Mouse (Mus musculus) lung, postnatal 4 days (tissue): Measurements from ENCODE around the gene Rbm38.

Experiments used
- DNase-seq, 2 experiments: peaks; one replicate each; pipeline ENCODE4 v3.0.0; 2021

Rbm38 gene

DNA sequence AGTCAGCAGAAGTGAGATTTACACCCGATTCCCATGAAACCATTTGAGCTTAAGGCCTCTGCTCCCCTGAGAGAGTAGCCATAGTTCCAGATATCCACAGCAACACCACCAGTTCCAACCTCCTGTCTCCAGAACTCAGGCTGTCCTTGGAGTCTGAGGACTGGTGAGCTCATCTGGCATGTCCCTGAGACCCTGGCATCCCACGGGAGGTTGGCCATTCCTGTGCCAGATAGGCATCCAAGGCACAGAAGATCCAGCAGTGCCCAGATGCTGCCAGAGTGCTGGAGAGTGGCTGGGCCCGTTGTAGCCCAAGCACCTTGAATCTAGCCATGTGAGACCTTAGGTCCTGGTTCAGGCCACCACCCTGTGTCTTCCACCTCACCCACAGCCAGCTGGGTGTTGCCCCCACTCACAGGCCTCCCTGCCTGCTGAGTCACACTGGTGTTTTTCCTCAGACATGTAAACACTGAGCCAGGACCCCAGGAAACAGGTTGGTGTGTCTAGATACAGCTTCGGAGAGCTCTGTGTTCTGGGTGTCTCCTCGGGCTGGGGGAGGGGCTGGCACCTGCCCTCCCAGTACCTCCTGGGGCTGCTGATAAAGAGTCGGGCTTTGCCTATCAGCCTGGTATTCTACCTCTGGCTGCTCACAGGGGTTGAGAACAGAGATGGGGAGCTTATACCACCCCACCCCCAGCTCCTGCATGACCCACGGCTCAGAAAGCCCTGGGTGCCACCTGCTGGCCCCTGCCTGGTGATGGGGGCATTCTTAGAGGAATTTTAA lies 17.7 kb downstream of the Rbm38 start:
- DNase-seq = no peak

DNA sequence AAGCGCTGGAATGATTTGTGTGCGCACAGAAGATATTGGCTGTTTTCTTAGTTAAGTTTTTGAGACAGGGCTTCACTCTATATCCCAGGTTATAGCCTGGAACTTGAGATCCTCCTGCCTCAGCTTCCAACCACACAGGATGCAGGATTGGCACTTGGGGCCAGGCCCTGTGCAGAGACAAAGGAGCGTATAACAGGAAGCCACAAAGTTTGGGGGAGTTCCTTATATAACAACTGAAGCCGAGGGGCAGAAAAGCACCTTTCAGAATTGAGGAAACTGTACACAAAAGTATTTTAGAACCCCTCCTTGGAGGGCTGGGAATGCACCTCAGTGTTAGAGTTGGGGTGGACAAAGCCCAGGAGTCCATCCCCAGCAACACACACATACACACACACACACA lies 18.7 kb downstream of the Rbm38 start:
- no peak for DNase-seq

DNA sequence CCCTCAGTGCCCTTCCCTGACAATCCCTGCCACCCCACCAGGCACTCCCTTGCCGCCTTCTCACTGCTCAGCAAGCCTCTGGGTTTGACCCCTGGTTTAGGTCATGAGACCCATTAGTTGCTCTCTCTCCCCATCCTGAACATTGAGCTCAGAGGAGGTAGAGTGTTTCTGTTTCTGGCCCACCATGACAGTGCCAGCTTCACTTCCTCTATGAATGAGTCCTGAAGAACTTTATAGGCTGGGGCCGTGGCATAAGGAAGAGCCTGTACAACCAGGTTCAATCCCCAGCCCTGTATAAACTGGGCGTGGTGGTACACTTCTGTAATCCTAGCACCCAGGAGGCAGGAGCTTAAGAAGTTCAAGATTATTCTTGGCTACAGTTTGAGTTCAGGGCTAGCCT lies 20.5 kb downstream of the Rbm38 start:
- DNase-seq = no peak

DNA sequence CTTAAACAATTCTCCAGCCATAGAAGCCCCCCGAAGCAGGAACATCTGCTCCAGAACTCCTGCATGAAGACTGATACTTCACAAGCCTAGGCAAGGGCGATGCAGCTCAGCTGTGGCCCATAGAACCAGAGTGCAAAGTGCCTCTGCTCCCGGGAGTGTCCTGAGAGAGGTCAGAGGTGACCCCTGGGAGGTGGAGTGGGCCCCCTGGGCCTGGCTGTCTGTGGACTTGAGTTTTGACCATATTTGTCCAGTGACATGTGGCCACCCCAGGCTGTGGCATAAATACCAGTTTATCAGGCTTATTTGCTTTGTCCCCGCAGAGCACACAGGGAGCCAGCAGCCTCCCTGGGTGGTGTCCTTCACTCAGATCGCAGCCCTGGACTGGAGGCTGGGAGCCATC lies 20.9 kb downstream of the Rbm38 start:
- no peak for DNase-seq

DNA sequence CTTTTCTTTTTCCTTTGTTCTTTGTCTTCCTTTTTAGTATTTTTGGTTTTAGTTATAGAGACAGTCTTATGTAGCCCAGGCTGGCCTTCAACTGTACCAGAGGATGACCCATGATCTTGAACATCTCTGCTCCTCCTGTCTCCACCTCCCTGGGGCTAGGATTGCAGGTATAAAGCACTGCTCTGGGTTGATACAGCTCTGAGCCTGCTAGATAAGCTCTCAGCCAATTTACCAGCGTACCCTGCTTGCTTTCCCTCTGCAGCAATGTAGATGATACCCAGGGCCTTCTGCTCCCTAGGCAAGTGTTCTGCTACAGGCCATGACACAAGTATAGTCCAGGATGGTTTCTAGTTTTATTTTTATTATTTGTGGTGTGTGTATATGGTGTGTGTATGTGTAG lies 21.6 kb downstream of the Rbm38 start:
- DNase-seq = no peak

DNA sequence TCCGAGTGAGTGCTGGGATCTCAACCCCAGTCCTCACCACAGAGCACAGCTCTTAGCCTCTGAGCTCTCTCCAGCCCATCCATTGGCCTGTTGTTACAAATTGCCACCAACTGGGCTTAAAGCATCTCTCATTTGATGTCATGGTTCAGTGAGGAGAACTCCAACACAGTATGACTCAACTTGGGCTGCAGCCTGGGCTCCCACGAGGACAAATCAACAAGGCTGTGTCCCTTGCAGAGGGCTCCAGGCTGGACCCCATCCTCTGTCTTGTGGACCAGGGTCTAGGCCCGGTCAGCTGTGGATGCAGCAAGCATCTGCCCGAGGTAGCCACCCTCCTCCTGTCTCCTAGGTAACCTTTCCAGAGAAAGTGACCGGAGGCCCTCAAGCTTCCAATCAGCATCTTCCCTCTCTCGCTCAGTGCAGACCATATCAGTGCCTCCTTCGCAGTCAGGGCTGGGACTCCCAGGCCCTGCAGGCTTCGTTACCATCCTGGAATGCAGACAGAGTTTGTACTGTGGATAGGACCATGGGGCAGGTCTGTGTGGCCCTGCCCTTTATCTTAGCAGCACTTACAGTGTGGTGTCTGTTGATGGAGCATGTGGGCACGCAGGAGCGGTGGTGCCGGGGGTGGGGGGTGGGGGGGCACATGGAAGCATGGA lies 22.3 kb downstream of the Rbm38 start:
- DNase-seq = no peak

DNA sequence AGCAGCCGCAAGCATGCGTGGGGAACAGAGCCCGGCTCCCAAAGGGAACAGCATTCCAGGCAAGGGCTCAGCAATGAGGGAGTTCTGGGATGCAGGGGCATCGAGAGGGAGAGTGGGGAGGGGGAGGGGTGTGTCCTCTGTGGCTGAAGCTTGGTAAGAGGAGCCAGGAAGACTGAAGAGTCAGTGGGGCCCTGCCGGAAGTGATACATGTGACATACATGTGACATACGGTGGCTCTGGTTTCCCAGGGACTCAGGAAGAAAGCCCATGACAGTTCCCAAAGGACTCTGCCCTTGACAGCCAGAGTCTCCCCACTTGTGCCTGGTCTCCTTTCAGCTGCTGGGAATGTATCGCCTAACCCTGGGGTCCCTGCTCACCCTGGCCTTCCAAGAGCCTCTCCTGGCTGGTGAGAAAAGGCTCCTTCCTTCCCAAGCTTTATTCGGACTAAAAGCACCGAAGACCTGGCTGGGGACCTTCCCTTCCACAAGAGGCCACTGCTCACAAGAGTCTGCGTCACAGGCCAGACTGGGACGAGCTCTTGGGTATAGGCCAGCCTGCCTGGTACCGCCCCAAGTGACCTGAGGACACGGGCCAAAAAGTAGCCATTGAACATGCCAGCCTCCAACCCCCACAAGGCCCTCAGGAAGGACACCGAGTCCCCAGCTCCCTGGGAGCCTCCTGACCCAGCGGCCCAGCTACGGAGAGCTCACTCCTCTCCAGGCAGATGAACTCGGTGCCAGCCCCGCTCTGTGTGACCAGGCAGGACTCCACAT lies 24.1 kb downstream of the Rbm38 start:
- DNase-seq = no peak

DNA sequence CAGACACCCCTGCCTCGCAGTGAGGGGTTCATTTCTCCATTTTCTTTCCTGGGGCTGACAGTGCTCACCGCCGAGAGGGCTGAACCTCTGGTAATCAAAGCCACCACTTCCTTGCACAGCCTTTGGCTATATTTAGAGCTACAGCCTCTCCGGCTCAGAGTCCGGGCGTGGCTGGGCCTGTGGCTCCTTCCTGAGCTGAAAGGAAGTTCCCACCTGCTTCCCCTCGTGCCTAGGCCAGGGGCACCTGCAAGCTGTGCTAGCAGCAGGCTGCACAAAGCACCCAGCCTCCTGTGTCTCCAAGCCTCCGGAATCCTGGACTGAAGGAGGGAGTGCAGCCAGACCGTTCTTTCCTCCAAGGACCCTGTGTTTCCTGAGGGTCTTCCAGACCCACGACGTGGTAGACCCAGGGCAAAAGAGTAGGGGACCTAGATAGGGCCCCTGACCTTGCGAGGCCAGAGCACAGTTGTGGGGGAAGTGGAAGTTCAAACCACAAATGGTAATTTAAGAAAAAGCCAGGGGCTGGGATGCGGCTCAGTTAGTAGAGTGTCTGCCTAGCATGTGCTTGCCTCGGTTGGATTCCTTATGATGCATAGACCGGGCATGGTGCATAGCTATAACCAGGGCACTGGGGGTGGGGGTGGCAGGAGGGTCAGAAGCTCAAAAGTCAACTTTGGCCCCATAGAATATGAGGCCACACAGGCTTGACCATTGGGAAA lies 26.4 kb downstream of the Rbm38 start:
- DNase-seq = peak; percentile 55 to 70

DNA sequence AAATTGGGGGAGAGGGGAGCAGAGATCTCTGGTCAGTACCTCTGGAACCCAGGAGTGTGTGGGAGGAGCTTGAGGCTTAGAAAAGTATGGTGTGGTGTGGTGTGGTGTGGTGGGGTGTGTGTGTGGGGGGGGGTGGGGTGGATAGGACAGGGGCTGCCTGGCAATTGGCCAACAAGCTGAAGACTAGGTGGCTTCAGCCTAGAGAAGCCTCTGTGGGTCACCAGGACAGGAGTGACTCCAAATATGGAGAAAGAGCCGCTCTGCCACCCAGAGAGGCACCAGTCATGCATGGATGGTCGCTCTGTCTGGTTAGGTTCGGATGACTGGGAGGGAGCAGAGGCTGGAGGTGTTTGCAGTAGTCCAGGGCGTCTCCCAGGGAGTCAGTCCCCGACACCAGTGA lies 27.2 kb downstream of the Rbm38 start:
- DNase-seq = no peak

DNA sequence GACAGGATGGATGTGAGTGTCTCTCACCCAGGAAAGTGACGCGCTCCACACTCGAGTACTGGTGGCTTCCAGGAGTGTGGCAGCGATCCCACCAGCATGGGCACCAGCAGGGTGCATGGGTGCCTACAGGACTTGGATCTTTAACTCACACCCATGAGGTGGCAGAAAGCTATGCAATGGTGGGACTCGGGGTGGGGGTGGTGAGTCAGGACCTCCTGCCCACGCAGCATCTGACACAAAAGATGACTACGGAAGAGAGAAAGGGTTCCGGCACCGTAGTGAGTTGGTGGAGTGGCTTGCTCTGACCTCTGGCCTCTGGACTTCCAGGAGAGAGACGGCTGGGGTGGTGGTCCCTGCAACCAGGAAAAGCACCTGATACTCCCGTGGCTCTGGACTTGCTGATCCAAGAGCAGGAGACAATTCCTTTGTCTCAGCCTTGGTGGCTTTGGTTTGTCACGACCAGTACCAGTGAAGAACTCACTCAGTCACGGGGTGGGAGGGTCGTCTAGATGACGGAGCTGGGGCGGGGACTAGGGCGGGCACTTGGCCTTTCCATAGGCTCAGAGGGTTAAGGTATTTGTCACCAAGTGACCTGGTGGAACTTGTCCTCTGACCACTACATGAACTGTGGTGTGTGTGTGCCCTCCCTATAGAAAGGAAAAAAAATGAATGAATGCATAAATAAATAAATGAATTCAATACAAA lies 27.9 kb downstream of the Rbm38 start:
- DNase-seq = no peak

DNA sequence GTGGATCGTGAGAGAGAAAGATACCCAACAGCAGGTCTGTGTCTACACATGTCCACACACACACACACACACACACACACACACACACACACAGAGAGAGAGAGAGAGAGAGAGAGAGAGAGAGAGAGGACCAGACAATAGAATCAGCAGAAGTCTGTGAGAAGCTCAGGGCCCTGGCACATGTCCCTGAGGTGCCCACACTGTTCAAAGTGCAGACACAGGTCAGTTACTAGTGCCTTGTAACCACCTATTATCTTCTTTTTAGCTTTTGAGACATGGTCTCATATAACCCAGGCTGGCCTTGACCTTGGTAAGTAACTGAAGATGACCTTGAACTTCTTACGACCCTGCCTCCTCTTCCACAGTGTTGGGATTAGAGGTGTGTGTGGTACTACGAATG lies 28.9 kb downstream of the Rbm38 start:
- no peak for DNase-seq

DNA sequence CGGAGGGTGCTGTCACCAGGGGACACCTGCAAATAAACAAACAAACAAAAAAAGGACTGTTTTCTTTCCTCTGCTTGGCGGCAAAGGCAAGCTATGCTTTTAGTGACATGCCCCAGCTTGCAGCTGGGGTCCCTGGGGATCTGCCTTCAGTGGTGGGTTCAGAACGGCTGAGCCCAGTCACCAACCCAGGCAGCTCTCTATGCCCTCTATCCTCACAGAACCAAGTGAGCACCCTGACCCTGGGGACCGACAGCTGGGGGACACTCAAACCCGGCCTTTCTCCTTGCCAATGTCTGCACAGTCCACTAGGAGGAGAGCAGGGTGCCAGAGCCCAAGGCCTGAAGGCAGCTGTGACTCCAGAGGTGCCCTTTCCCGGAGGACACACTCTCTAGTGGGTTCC lies 29.5 kb downstream of the Rbm38 start:
- no peak for DNase-seq

DNA sequence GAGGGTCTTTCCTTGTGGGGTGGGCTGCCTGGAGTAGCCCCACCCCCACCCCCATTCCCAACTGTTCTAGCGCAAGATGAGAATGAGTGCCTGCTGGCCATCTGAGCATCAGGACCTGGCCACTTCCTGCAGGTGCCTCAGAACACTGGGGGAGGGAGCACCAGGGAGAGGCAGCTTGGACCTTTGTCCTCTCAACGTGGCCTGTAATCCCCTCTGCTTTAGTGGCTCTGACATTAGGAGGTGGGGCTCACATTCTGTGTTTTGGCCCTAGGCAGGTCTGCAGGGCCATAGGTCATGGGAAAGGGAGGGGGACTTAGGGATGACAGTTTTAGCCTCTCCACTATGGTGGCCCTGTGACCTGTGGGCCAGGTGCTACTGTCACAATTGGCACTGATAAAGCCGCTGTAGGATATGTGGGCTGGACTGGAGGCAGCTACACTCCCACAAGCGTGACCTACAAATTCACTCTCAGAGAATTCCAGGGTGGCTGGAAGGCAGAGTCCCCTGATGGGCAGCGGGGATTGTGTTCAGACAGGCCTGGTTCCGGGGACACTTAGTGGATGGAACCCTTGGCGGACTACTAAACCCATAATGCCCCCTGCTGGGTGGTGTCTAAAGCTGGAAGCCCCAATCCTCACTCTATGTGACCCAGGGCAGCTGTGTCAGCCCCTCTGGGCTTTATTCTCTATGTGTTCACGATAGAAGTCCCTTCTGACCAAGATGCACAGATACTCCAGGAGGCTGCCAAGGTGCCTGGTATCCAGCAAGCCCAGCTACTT lies 30.5 kb downstream of the Rbm38 start:
- DNase-seq = no peak

DNA sequence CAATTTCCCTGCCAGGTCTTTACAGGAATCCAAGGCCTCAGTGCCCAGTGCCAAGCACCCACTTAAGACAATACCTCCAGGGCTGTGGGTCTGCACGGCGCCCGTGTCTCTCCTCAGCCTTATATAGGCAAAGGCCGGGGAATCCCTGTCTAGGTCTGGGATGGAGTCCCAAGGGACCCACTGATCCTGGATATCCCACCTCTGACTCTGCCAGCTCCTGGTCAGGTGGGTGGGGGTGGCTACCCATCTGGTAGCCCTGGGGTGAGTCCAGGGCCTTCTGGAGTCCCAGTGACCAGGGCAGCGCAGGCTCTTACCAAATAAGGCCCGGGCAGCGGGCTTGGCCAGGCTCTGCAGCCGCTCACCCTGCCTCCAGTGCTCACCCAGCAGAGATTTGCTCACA lies 32.6 kb downstream of the Rbm38 start:
- DNase-seq = no peak

DNA sequence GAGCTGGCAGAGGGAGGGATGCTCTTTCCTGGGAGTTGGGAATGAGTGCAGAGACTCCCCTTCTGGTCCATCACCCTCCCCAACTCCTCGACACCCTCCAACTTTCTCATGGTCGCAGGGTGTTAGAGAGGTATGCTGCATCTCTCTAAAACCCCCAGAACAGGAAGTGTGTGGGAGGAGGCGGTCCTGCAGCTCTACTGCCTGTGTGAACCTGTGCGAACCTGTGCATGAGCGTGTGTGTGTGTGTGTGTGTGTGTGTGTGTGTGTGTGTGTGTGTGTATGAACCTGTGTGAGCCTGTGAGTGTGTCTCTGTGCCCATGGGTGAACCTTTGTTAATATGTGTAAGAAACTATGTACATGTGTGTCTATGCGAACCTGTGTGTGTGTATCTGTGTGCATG lies 33.5 kb downstream of the Rbm38 start:
- DNase-seq = no peak

DNA sequence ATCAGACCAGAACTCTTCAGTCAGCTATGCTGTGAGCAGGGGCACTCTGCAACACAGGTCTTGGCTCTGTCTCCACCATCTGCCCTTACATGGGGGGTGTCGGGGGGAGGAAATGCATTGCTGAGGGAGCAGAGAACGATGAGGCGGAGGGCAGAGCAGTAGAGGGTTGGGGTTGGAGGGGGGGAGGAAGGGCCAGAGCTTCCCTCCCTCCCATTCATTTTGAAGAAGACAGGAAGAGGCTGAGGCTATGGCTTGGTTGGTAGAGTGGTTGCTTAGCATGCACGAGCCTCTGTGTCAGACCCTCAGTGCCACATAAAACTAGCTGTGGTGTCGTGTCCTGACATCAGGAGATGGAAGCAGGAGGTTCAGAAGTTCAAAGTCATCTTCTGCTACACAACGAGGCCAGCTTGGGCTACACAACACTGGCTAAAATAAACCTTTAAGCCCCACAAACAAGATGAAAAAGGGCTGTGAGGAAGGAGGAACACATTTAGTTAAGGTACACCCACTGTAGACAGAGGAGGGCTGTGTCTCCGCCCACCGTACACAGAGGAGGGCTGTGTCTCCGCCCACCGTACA lies 36.1 kb downstream of the Rbm38 start:
- DNase-seq = no peak

DNA sequence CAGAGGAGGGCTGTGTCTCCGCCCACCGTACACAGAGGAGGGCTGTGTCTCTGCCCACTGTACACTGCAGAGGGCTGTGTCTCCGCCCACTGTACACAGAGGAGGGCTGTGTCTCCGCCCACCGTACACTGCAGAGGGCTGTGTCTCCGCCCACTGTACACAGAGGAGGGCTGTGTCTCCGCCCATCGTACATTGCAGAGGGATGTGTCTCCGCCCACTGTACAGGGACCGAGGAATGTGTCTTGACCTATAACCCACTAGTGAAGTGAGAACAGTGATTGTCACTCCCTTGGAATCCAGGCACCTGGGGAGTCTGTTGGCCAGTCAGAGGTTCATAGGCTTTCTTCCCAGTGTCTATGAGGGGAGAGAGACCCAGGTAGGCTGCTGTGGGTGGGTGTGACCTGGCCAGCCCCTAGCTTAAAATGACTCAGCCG lies 36.6 kb downstream of the Rbm38 start:
- no peak for DNase-seq

DNA sequence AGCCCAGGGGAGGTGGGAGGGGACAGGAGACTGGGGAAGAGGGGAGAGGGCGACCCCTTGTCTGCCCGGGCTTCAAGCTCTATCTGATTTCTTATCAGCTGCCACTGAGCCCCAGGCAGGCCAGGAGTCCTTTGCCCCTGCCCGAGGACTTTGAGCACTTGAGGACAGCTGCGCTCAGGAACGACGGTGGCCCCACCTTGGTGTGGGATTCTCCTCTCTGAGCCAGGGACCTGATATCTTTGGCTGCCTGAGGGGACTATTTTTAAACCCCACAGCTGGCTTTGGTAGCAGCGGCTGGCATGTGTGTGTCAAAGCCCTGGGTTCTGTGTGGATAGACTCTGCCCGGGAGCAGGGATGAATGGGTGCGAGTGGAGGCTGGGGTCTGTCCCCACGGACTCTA lies 37.3 kb downstream of the Rbm38 start:
- no peak for DNase-seq

DNA sequence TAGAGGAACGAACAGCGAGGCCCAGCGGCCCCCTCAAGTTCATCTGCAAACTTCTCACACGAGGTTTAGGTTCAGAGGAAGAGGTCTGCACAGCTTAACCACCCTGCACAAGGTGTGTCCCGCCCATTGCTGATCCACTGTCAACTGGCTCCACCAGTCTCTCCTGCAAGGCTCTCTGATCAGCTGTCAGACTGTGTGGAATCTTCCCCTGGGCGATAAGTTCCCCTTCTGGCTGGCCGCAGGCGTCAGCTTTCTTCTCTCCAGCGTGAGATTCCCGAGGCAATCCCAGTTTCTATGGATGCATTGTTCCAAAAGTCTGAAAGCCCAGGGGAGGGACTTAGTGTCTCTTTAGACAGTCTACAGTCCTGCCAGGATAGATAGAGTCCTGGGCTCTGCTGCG lies 38.0 kb downstream of the Rbm38 start:
- no peak for DNase-seq

DNA sequence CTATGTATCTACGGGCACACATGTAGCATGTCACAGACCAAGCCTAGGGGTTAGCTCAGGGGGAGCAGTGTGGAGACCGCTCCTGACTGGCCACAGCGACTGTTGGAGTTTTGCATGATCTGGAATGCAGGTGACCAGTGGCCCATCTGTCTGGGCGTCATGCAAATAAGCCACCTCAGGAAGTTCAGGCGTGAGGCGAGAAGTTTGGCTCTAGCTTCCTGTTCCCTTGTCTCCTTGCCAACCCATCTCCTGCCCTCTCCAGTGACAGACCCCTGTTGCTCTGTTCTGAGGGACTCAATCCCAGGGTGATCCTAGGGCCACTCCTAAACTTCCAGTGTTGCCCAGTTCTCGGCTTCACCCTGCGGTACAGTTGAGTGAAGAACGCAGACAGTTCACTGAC lies 40.2 kb downstream of the Rbm38 start:
- no peak for DNase-seq
